Comparison of ENCODE assay signal across 8 mouse cellular contexts in the genomic region with DNA sequence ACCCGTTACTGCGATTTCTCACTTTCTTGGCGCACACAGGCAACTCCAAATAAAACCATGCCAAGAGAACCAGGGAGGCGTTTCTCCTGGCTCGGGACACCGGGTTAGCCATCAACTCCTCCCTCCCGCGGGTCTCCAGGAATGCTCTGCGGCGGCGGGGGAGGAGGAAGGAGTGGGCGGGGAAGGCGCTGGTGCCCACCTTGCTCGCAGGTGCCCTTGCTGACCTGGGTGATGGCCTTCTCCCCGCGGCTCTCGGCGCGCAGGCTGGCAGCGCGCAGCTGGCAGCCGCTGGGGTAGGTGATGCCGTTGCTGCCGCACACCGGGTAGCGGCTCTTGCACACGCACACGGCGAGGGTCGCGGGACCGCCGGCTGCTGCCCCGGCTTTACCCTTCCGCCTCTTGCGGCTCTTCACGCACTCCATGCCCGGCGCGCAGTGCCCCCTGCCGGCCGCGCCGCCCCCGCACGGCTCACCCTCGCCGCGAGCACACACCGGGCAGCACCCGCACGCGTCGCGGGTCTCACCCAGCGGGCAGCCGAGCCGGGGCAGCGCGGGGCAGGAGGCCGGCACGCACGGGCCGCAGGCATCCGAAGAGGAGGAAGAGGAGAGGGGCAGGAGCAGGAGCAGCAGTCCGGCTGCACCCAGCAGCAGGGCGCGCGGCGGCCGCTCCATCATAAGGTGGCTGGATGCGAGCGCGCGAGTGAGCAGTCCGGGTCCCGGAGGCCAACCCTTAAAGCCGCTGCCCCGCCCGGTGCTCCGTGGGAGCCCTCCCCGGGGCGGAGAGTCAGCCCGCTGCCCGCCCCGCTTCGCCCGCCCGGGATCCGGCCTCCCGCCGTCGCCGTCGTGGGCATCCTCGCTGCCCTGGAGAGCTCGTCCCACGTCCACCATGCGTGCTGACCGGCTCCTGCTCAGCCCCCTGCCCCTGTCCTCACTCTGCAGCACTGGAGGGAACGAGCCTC. TPM values are rescaled to one million over a fixed set of nuclear protein-coding genes. Genes with fewer than 3 reads are reported as not detected.
DNase-seq lines count a peak whose midpoint lies in the region; ATAC-seq and TF ChIP-seq lines count a peak whose summit lies in the region.

TSS of gene Igfbp7 (minus strand) at position 701 of the 958 bp plus-strand sequence.

- peaks cover 3% of the 10 kb centered on the region for H3K4me1 ChIP-seq in erythroblast, embryonic 14.5 days (ENCODE audit: control insufficient read depth)
- peaks cover 8% of the 10 kb centered on the region; the same call in 1 of the 2 replicates for H3K4me1 ChIP-seq in embryonic fibroblast, embryonic 13.5 days (ENCODE audit: control insufficient read depth, insufficient read depth, low read length)
- H3K4me1 ChIP-seq in heart, embryonic 10.5 days = 0 out of 2 replicates have a peak, but pooled peaks cover 12% of the 10 kb centered on the region
- H3K4me1 ChIP-seq in limb, embryonic 14.5 days (ENCODE audit: control insufficient read depth, insufficient read depth, low read length) = no peaks in the 10 kb centered on the region
- H3K4me1 ChIP-seq in midbrain, embryonic 15.5 days = no peaks in the 10 kb centered on the region

- peaks cover 11% of the 10 kb centered on the region for H3K9me3 ChIP-seq in erythroblast, embryonic 14.5 days (ENCODE audit: control insufficient read depth, low read length)
- H3K9me3 ChIP-seq in heart, embryonic 10.5 days = no peaks in the 10 kb centered on the region
- H3K9me3 ChIP-seq in limb, embryonic 14.5 days (ENCODE audit: control insufficient read depth, low read length) = no peaks in the 10 kb centered on the region
- no peaks in the 10 kb centered on the region for H3K9me3 ChIP-seq in midbrain, embryonic 15.5 days

- peak within 1 kb of the TSS; percentile 98 for H3K4me2 ChIP-seq in limb, embryonic 14.5 days (replicated peaks; ENCODE audit: low read depth, low read length, severe bottlenecking)
- H3K4me2 ChIP-seq in midbrain, embryonic 15.5 days = peak within 1 kb of the TSS; percentile 96

- no peak for ATAC-seq in erythroblast, adult 5-6 weeks (replicated peaks; ENCODE audit: low FRiP score, poor library complexity, severe bottlenecking)
- peak; percentile 87 for ATAC-seq in limb, embryonic 14.5 days (ENCODE audit: low FRiP score, low read depth)
- ATAC-seq in midbrain, embryonic 15.5 days (replicated peaks) = peak; percentile 93

- peak; percentile 89 for TF ChIP-seq POLR2A in embryonic fibroblast, embryonic 13.5 days (IDR thresholded peaks at IDR 0.05; ENCODE audit: low read depth, low read length)
- no peak for TF ChIP-seq POLR2A in limb, embryonic 14.5 days (IDR thresholded peaks at IDR 0.05; ENCODE audit: borderline replicate concordance, extremely low read depth, insufficient read depth, insufficient read length)

- H3K36me3 ChIP-seq in erythroblast, embryonic 14.5 days (ENCODE audit: control insufficient read depth) = no peaks in the 10 kb centered on the region
- no peaks in the 10 kb centered on the region for H3K36me3 ChIP-seq in heart, embryonic 10.5 days
- no peaks in the 10 kb centered on the region for H3K36me3 ChIP-seq in limb, embryonic 14.5 days (ENCODE audit: control insufficient read depth, insufficient read depth, low read length)
- no peaks in the 10 kb centered on the region for H3K36me3 ChIP-seq in midbrain, embryonic 15.5 days (replicated peaks)
- no peaks in the 10 kb centered on the region for H3K36me3 ChIP-seq in splenic B cell, adult 2 months (ENCODE audit: control insufficient read depth, insufficient read depth, low read length, poor library complexity, severe bottlenecking)

- 5% methylated on average over 93 of the region's 101 CpGs for WGBS in heart, embryonic 10.5 days
- 6% methylated on average over 82 of the region's 101 CpGs for WGBS in limb, embryonic 14.5 days
- whole genome bisulfite sequencing in midbrain, embryonic 15.5 days = 5% methylated on average over 86 of the region's 101 CpGs

- peak within 1 kb of the TSS; percentile 71 for H3K9ac ChIP-seq in limb, embryonic 14.5 days (ENCODE audit: low read depth, low read length, severe bottlenecking)
- H3K9ac ChIP-seq in midbrain, embryonic 15.5 days = peak within 1 kb of the TSS; percentile 40

- peak within 1 kb of the TSS; percentile 50 for H3K27ac ChIP-seq in embryonic fibroblast, embryonic 13.5 days (ENCODE audit: insufficient read depth, low read length)
- peak within 1 kb of the TSS; percentile 77 for H3K27ac ChIP-seq in heart, embryonic 10.5 days
- peak within 1 kb of the TSS; percentile 61 for H3K27ac ChIP-seq in limb, embryonic 14.5 days (replicated peaks; ENCODE audit: low read depth, low read length)
- no peak within 1 kb of the TSS for H3K27ac ChIP-seq in midbrain, embryonic 15.5 days

- peak; percentile 56; the same call in 1 of the 2 replicates for TF ChIP-seq CTCF in embryonic fibroblast, embryonic 13.5 days (IDR thresholded peaks at IDR 0.05; ENCODE audit: borderline replicate concordance, insufficient read depth, low read length)

- peak; percentile 79 for DNase-seq in heart, embryonic 10.5 days (ENCODE audit: low spot score)
- peak; percentile 91 for DNase-seq in kidney, adult 9 months
- DNase-seq in limb, embryonic 14.5 days (ENCODE audit: low spot score) = peak; percentile 62
- peak; percentile 50 for DNase-seq in splenic B cell, adult 2 months (ENCODE audit: low read depth, low spot score)

- peaks cover 37% of the 10 kb centered on the region for H3K27me3 ChIP-seq in erythroblast, embryonic 14.5 days (ENCODE audit: control insufficient read depth)
- H3K27me3 ChIP-seq in heart, embryonic 10.5 days (ENCODE audit: insufficient read depth, poor library complexity, severe bottlenecking) = peaks cover 48% of the 10 kb centered on the region
- H3K27me3 ChIP-seq in limb, embryonic 14.5 days (ENCODE audit: control insufficient read depth, insufficient read depth, low read length) = no peaks in the 10 kb centered on the region
- H3K27me3 ChIP-seq in midbrain, embryonic 15.5 days (replicated peaks) = peaks cover 10% of the 10 kb centered on the region
- H3K27me3 ChIP-seq in splenic B cell, adult 2 months (ENCODE audit: control insufficient read depth, insufficient read depth, low read length, poor library complexity, severe bottlenecking) = no peaks in the 10 kb centered on the region; the same call in 1 of the 2 replicates

- peak within 1 kb of the TSS; percentile 38 for H3K4me3 ChIP-seq in erythroblast, embryonic 14.5 days (replicated peaks)
- peak within 1 kb of the TSS; percentile 82 for H3K4me3 ChIP-seq in embryonic fibroblast, embryonic 13.5 days (ENCODE audit: insufficient read depth, low read length)
- H3K4me3 ChIP-seq in heart, embryonic 10.5 days = peak within 1 kb of the TSS; percentile 74
- H3K4me3 ChIP-seq in limb, embryonic 14.5 days (replicated peaks; ENCODE audit: low read length) = peak within 1 kb of the TSS; percentile 58
- H3K4me3 ChIP-seq in midbrain, embryonic 15.5 days = peak within 1 kb of the TSS; percentile 48

RNA-seq across cellular contexts. Expression of gene Igfbp7, which starts in this region (rescaled TPM):
- polyA plus RNA-seq in erythroblast, embryonic 14.5 days (2012) = 0.20 and 0.21 TPM in 2 replicates
- 0.84 TPM in 1 of 2 replicates, not detected in the other for total RNA-seq in erythroblast, adult 5-6 weeks (2015; ENCODE audit: low replicate concordance)
- total RNA-seq in erythroblast, adult 5-6 weeks (2017; ENCODE audit: low replicate concordance) = 0.70 and 0.77 TPM in 2 replicates
- polyA plus RNA-seq in embryonic fibroblast, embryonic 13.5 days (2011; ENCODE audit: insufficient read length, low read depth, missing spikeins) = 406 and 784 TPM in 2 replicates
- polyA plus RNA-seq in heart, embryonic 10.5 days (2016; fragmentation: Nextera tagmentation; extraction: Ambion mirVana) = 16.6 and 25.7 TPM in 2 replicates
- polyA plus RNA-seq in limb, embryonic 14.5 days (2012; rRNA removed) = 81.5 and 102 TPM in 2 replicates
- polyA plus RNA-seq in limb, embryonic 14.5 days (2014; fragmentation: Nextera tagmentation; extraction: Ambion mirVana) = 86.7 and 100 TPM in 2 replicates
- 57.9 and 63.4 TPM in 2 replicates for polyA plus RNA-seq in midbrain, embryonic 15.5 days (2015; fragmentation: Nextera tagmentation; extraction: Ambion mirVana)

Comparison
In these comparisons a context has a peak if more than half of its experiments do, and no peak if none do; other contexts are left out.
1. RNA of gene Igfbp7 (polyA plus RNA-seq): 406 to 784 TPM in embryonic fibroblast, embryonic 13.5 days, 81.5 to 102 TPM in limb, embryonic 14.5 days, 57.9 to 63.4 TPM in midbrain, embryonic 15.5 days and 16.6 to 25.7 TPM in heart, embryonic 10.5 days; 0.20 to 0.21 TPM in erythroblast, embryonic 14.5 days; every median in the first group is over 10 times any median in the second.
2. Peak in every context shown above with its lines, with median percentiles within 50 percentile points of each other: H3K4me3 ChIP-seq and DNase-seq.